Mouse (Mus musculus): Measurements from ENCODE around the gene Casp7. TPM values are rescaled to one million over a fixed set of nuclear protein-coding genes. Genes with fewer than 3 reads are reported as not detected.

Casp7 gene
- polyA plus RNA-seq, 1 experiment from 2014 or later = 21.3 TPM

DNA sequence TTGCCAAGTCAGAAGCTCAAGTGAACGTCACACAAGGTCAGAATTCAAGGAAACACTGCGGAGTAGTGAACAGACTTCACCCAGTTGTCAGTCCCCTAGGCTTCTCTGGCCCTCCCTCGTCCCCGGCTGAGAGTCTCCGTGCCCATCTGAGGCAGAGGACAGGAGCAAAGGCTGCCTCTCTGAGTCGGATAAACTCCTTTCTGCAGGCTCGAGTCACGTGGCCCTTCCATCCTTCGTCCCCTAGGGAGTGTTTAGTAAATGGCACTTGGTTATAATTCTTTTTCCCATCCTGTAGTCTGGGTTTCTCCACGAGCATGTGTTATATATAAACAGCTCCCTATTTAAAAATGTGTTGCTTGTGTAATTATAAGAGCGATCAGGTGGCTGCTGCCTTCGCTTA is 26.4 kb downstream of the Casp7 start:
- Histone ChIP-seq H3K36me3 (ENCODE audit: inconsistent target) (peaks cover 9% of the 10 kb centered on the region; the same call in 1 of the 2 replicates), H3K4me3 (ENCODE audit: inconsistent target) (no peak overlapping the region), H3K27ac (no peak overlapping the region), H3K79me2 (ENCODE audit: inconsistent target) (no peaks in the 10 kb centered on the region)
- 89% methylated on average over 12 of the region's 12 CpGs for WGBS (ENCODE audit: missing documents)

DNA sequence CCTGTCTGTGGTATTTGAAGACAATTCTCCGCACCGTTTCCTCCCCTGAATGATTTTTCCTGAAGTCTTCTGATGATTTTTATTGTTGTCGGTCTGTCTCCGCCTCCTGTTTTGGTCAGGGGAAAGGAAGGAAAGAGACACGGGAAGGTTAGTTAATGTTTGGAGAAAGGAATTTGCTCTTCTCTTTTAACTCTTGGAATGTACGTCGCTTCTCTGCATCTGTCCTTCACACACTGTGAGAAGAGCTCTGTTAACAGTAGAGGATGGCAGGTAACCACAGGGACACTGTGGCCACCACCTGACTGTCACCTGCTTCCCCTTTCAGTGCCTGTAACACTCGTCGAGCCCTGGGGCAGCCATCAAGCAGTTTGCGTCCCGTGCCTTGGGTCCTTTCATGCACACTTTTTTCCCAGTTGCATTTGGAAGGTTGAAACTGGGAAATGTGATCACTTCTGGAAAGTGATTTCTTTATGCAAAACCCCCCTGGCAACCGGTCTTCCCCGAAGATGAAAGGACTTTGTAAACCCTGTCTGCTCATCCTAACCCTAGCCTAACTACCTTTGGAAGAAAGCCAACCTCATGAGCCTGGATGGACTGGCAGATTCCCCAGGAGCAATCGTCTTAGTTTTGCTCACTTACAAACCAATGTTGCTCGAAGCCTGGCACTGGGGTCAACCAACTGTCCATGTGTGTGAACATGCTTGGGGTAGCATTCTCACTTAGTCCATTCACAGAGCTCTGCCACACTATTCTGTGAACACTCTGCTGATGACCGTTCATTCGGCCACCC is 27.9 kb downstream of the Casp7 start:
- Histone ChIP-seq H3K79me2 (ENCODE audit: inconsistent target) (no peaks in the 10 kb centered on the region), H3K27ac (no peak overlapping the region), H3K4me3 (ENCODE audit: inconsistent target) (no peak overlapping the region), H3K36me3 (ENCODE audit: inconsistent target) (peaks cover 9% of the 10 kb centered on the region; the same call in 1 of the 2 replicates)
- WGBS (ENCODE audit: missing documents) = 91% methylated on average over 16 of the region's 17 CpGs

GRCm38 (mm10) chr19:56425492-56425891 is 28.6 kb downstream of the Casp7 start:
- no peaks in the 10 kb centered on the region for H3K79me2 ChIP-seq (ENCODE audit: inconsistent target)
- H3K36me3 ChIP-seq (ENCODE audit: inconsistent target) = peaks cover 9% of the 10 kb centered on the region; the same call in 1 of the 2 replicates
- 88% methylated on average over 8 of the region's 9 CpGs for WGBS (ENCODE audit: missing documents)
- H3K4me3 ChIP-seq (ENCODE audit: inconsistent target) = no peak overlapping the region
- no peak overlapping the region for H3K27ac ChIP-seq

GRCm38 (mm10) chr19:56430369-56430768 is 33.4 kb downstream of the Casp7 start:
- Histone ChIP-seq H3K79me2 (ENCODE audit: inconsistent target) (no peaks in the 10 kb centered on the region), H3K4me3 (ENCODE audit: inconsistent target) (no peak overlapping the region), H3K36me3 (ENCODE audit: inconsistent target) (peaks cover 24% of the 10 kb centered on the region), H3K27ac (no peak overlapping the region)
- WGBS (ENCODE audit: missing documents) = 92% methylated on average over 8 of the region's 8 CpGs

DNA sequence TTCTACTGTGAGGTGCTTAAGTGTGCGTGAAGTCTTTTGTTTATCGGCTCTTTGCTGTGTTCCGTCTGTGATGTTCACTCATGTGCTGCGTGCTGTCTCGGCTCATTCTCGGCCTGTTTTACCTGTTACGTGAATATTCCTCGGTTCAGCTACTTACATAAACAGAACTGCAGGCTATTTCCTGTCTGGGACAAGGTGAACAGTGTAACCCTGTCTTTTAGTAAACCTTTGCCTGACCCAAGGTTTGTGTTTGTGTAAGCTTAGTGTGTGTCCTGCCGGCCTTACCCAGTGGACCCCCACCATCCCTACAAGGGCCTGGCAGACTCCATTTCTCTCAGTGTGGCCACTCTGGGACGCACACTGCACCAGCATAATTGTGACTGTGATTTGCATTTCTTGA is 35.8 kb downstream of the Casp7 start:
- Histone ChIP-seq H3K4me3 (ENCODE audit: inconsistent target) (no peak overlapping the region), H3K79me2 (ENCODE audit: inconsistent target) (no peaks in the 10 kb centered on the region), H3K27ac (no peak overlapping the region), H3K36me3 (ENCODE audit: inconsistent target) (peaks cover 43% of the 10 kb centered on the region)
- 95% methylated on average over 10 of the region's 10 CpGs for WGBS (ENCODE audit: missing documents)

- Histone ChIP-seq H3K27ac (no peak overlapping the region), H3K36me3 (ENCODE audit: inconsistent target) (peaks cover 48% of the 10 kb centered on the region), H3K79me2 (ENCODE audit: inconsistent target) (no peaks in the 10 kb centered on the region), H3K4me3 (ENCODE audit: inconsistent target) (no peak overlapping the region)
- WGBS (ENCODE audit: missing documents) = 92% methylated on average over 7 of the region's 7 CpGs
Measured at GRCm38 (mm10) chr19:56433581-56433980, 36.7 kb downstream of the Casp7 start.

DNA sequence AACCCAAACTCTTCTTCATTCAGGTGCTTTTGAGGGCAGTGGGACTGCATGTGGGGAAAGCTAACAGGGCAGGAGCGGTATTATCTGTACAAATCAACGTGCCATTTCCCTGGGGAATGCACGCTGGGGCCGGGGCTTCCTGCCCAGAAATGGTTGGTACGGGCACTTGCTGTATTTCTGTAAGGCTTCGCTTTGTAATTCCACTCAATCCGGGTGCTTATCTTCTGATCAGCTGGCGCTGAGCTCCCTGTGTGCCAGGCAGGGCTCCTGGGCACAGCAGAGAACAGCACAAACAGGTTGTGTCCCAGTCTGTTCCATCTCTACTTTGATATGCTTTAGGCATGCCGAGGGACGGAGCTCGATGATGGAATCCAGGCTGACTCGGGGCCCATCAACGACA is 39.5 kb downstream of the Casp7 start:
- H3K79me2 ChIP-seq (ENCODE audit: inconsistent target) = no peaks in the 10 kb centered on the region
- peaks cover 65% of the 10 kb centered on the region for H3K36me3 ChIP-seq (ENCODE audit: inconsistent target)
- H3K4me3 ChIP-seq (ENCODE audit: inconsistent target) = no peak overlapping the region
- WGBS (ENCODE audit: missing documents) = 95% methylated on average over 13 of the region's 13 CpGs
- H3K27ac ChIP-seq = no peak overlapping the region

- Histone ChIP-seq H3K79me2 (ENCODE audit: inconsistent target) (no peaks in the 10 kb centered on the region), H3K36me3 (ENCODE audit: inconsistent target) (peaks cover 59% of the 10 kb centered on the region), H3K27ac (no peak overlapping the region), H3K4me3 (ENCODE audit: inconsistent target) (no peak overlapping the region)
- 92% methylated on average over 7 of the region's 7 CpGs for whole genome bisulfite sequencing (ENCODE audit: missing documents)
Measured at GRCm38 (mm10) chr19:56438357-56439071, 41.6 kb downstream of the Casp7 start.

- Histone ChIP-seq H3K79me2 (ENCODE audit: inconsistent target) (no peaks in the 10 kb centered on the region), H3K36me3 (ENCODE audit: inconsistent target) (peaks cover 54% of the 10 kb centered on the region), H3K27ac (no peak overlapping the region), H3K4me3 (ENCODE audit: inconsistent target) (no peak overlapping the region)
- 100% methylated on average over 6 of the region's 6 CpGs for WGBS (ENCODE audit: missing documents)
Measured at GRCm38 (mm10) chr19:56439072-56439434, 42.1 kb downstream of the Casp7 start.

GRCm38 (mm10) chr19:56443445-56443844 is 46.5 kb downstream of the Casp7 start:
- Histone ChIP-seq H3K36me3 (ENCODE audit: inconsistent target) (peaks cover 17% of the 10 kb centered on the region), H3K4me3 (ENCODE audit: inconsistent target) (no peak overlapping the region), H3K27ac (no peak overlapping the region), H3K79me2 (ENCODE audit: inconsistent target) (no peaks in the 10 kb centered on the region)
- WGBS (ENCODE audit: missing documents) = 92% methylated on average over 14 of the region's 14 CpGs

- H3K4me3 ChIP-seq (ENCODE audit: inconsistent target) = no peak overlapping the region
- 95% methylated on average over 4 of the region's 4 CpGs for WGBS (ENCODE audit: missing documents)
- H3K36me3 ChIP-seq (ENCODE audit: inconsistent target) = no peaks in the 10 kb centered on the region
- H3K27ac ChIP-seq = no peak overlapping the region
- H3K79me2 ChIP-seq (ENCODE audit: inconsistent target) = no peaks in the 10 kb centered on the region
Measured at GRCm38 (mm10) chr19:56448784-56449183, 51.9 kb downstream of the Casp7 start.

GRCm38 (mm10) chr19:56449537-56449936 is 52.6 kb downstream of the Casp7 start:
- no peaks in the 10 kb centered on the region for H3K79me2 ChIP-seq (ENCODE audit: inconsistent target)
- no peak overlapping the region for H3K4me3 ChIP-seq (ENCODE audit: inconsistent target)
- H3K36me3 ChIP-seq (ENCODE audit: inconsistent target) = no peaks in the 10 kb centered on the region
- H3K27ac ChIP-seq = no peak overlapping the region
- WGBS (ENCODE audit: missing documents) = 97% methylated on average over 8 of the region's 8 CpGs

GRCm38 (mm10) chr19:56450892-56451291 is 54.0 kb downstream of the Casp7 start:
- 56% methylated on average over 5 of the region's 5 CpGs for WGBS (ENCODE audit: missing documents)
- Histone ChIP-seq H3K79me2 (ENCODE audit: inconsistent target) (no peaks in the 10 kb centered on the region), H3K27ac (no peak overlapping the region), H3K4me3 (ENCODE audit: inconsistent target) (no peak overlapping the region), H3K36me3 (ENCODE audit: inconsistent target) (no peaks in the 10 kb centered on the region)

DNA sequence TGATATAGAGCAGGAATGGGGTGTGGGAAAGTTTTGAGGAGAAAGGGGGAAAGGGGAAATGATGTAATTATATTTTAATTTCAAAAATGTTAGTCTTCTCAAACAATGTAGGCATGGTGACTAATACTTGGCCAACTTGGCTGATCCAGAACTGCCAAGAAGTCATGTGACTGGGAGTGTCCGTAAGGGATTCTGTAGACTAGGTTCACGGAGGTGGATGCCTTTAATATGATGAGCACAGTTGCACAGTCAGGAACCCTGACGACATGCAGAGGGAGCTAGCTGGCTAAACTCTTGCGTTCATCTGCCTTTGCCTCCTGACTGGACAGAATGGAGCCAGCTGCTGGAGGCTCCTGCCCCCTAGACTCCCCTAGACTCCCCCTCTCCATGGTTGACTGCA is 54.9 kb downstream of the Casp7 start:
- Histone ChIP-seq H3K27ac (no peak overlapping the region), H3K36me3 (ENCODE audit: inconsistent target) (no peaks in the 10 kb centered on the region), H3K79me2 (ENCODE audit: inconsistent target) (no peaks in the 10 kb centered on the region), H3K4me3 (ENCODE audit: inconsistent target) (no peak overlapping the region)
- whole genome bisulfite sequencing (ENCODE audit: missing documents) = 94% methylated on average over 4 of the region's 4 CpGs

GRCm38 (mm10) chr19:56452421-56452820 is 55.5 kb downstream of the Casp7 start:
- H3K4me3 ChIP-seq (ENCODE audit: inconsistent target) = no peak overlapping the region
- H3K27ac ChIP-seq = no peak overlapping the region
- H3K36me3 ChIP-seq (ENCODE audit: inconsistent target) = no peaks in the 10 kb centered on the region
- 92% methylated on average over 2 of the region's 2 CpGs for WGBS (ENCODE audit: missing documents)
- no peaks in the 10 kb centered on the region for H3K79me2 ChIP-seq (ENCODE audit: inconsistent target)

All from macrophage (primary cell).